Mouse (Mus musculus) midbrain, embryonic 13.5 days (tissue): ENCODE measurements around the gene Armcx6. TPM values are rescaled to one million over a fixed set of nuclear protein-coding genes. Genes with fewer than 3 reads are reported as not detected.
"Not testable (repeated sequence)": the region's sequence is repeated elsewhere in the genome, so short reads cannot be mapped to it uniquely, and the experiment has no call there.

Experiments used
- ATAC-seq: fragments of 200-750 bp; cut with Nextera tagmentation; 2 replicates; pipeline ENCODE4 v1.8.0; 2017; ENCODE audit warnings: mild to moderate bottlenecking, moderate TSS enrichment, moderate library complexity
- H3K27ac ChIP-seq: fragments of 300-500 bp; sonication (generic); 2 replicates; pipeline ENCODE4 v1.5.1; 2015; ENCODE audit warnings: inconsistent platforms, mild to moderate bottlenecking, moderate library complexity
- H3K27me3 ChIP-seq: fragments of 300-500 bp; sonication (generic); 2 replicates; pipeline ENCODE4 v1.6.1; 2015; ENCODE audit warnings: mild to moderate bottlenecking, inconsistent platforms
- H3K36me3 ChIP-seq: fragments of 300-500 bp; sonication (generic); 2 replicates; pipeline ENCODE4 v1.6.1; 2015; ENCODE audit warnings: mild to moderate bottlenecking, inconsistent platforms
- H3K4me1 ChIP-seq: fragments of 300-500 bp; sonication (generic); replicated peaks from 2 replicates; pipeline ENCODE4 v1.6.1; 2015; ENCODE audit warnings: inconsistent platforms
- H3K4me2 ChIP-seq: fragments of 300-500 bp; sonication (generic); replicated peaks from 2 replicates; pipeline ENCODE4 v1.6.1; 2015; ENCODE audit warnings: moderate library complexity, mild to moderate bottlenecking, inconsistent platforms
- H3K4me3 ChIP-seq: fragments of 300-500 bp; sonication (generic); replicated peaks from 2 replicates; pipeline ENCODE4 v1.5.1; 2015; ENCODE audit warnings: mild to moderate bottlenecking, inconsistent platforms
- H3K9ac ChIP-seq: fragments of 300-500 bp; sonication (generic); replicated peaks from 2 replicates; pipeline ENCODE4 v1.6.1; 2015; ENCODE audit warnings: mild to moderate bottlenecking, inconsistent platforms
- H3K9me3 ChIP-seq: fragments of 300-500 bp; sonication (generic); 2 replicates; pipeline ENCODE4 v1.6.1; 2016; ENCODE audit warnings: mild to moderate bottlenecking, inconsistent platforms
- WGBS: fragments of 180-500 bp; shearing (Covaris S2); methylation state at CpG from one replicate; pipeline ENCODE4 v1.1.7; 2015; 5-methylcytosine and 5-hydroxymethylcytosine counted together
- microRNA-seq: library from miRNA; unstranded; fragments of <30 nt; microRNA quantifications from one replicate; pipeline ENCODE4, GENCODE M21; 2016
- polyA plus RNA-seq: library from polyadenylated mRNA; unstranded; fragments of >200 nt; fragmentation: Nextera tagmentation; extraction: Ambion mirVana; gene quantifications from 2 replicates; pipeline ENCODE4 v1.2.1, GENCODE M21; 2015

Armcx6 gene
- polyA plus RNA-seq, 1 experiment from 2014 or later: 40.2 TPM

GRCm38 (mm10) chrX:134729778-134730177 lies 21.4 kb downstream of the Armcx6 start:
- Histone ChIP-seq H3K9ac (no peak overlapping the region), H3K4me1 (no peaks in the 10 kb centered on the region), H3K36me3 (no peaks in the 10 kb centered on the region), H3K9me3 (no peaks in the 10 kb centered on the region), H3K27ac (no peak overlapping the region), H3K4me2 (no peak overlapping the region), H3K4me3 (no peak overlapping the region), H3K27me3 (peaks cover 31% of the 10 kb centered on the region)
- WGBS: 47% methylated on average over 4 of the region's 4 CpGs
- no peak for ATAC-seq

- not testable (repeated sequence) for H3K4me2 ChIP-seq, H3K4me1 ChIP-seq, H3K36me3 ChIP-seq, H3K27ac ChIP-seq, H3K9me3 ChIP-seq, ATAC-seq, H3K9ac ChIP-seq, H3K4me3 ChIP-seq
- 27% methylated on average over 2 of the region's 2 CpGs for WGBS
- peaks cover 13% of the 10 kb centered on the region; the same call in 1 of the 2 replicates for H3K27me3 ChIP-seq
Observed at GRCm38 (mm10) chrX:134723762-134724161, 27.5 kb downstream of the Armcx6 start.

GRCm38 (mm10) chrX:134718524-134718923 lies 32.7 kb downstream of the Armcx6 start:
- 24% methylated on average over 14 of the region's 14 CpGs for WGBS
- Histone ChIP-seq H3K36me3 (peaks cover 9% of the 10 kb centered on the region; the same call in 1 of the 2 replicates), H3K9ac (peak overlapping the region; percentile 84), H3K27me3 (peaks cover 9% of the 10 kb centered on the region; the same call in 1 of the 2 replicates), H3K4me3 (peak overlapping the region; percentile 53), H3K9me3 (no peaks in the 10 kb centered on the region), H3K4me1 (peaks cover 8% of the 10 kb centered on the region; the same call in 1 of the 2 replicates), H3K27ac (peak overlapping the region; percentile 95), H3K4me2 (peak overlapping the region; percentile 58)
- peak; percentile 83 for ATAC-seq

GRCm38 (mm10) chrX:134717752-134718308 lies 33.4 kb downstream of the Armcx6 start, which contains the start of gene Armcx1:
Gene Armcx1, plus strand, starts transcription at chrX:134717963.
- H3K27me3 ChIP-seq: peaks cover 9% of the 10 kb centered on the region; the same call in 1 of the 2 replicates
- H3K36me3 ChIP-seq: peaks cover 9% of the 10 kb centered on the region; the same call in 1 of the 2 replicates
- peaks cover 8% of the 10 kb centered on the region; the same call in 1 of the 2 replicates for H3K4me1 ChIP-seq
- WGBS: 22% methylated on average over 16 of the region's 16 CpGs
- ATAC-seq: peak; percentile 97
- peak within 1 kb of the TSS; percentile 53 for H3K4me3 ChIP-seq
- peak within 1 kb of the TSS; percentile 58 for H3K4me2 ChIP-seq
- no peaks in the 10 kb centered on the region for H3K9me3 ChIP-seq
- peak within 1 kb of the TSS; percentile 84 for H3K9ac ChIP-seq
- H3K27ac ChIP-seq: peak within 1 kb of the TSS; percentile 95

GRCm38 (mm10) chrX:134716863-134717262 lies 34.4 kb downstream of the Armcx6 start:
- H3K9me3 ChIP-seq: no peaks in the 10 kb centered on the region
- 29% methylated on average over 3 of the region's 3 CpGs for WGBS
- H3K36me3 ChIP-seq: peaks cover 9% of the 10 kb centered on the region; the same call in 1 of the 2 replicates
- H3K4me2 ChIP-seq: no peak overlapping the region
- H3K4me1 ChIP-seq: peaks cover 8% of the 10 kb centered on the region; the same call in 1 of the 2 replicates
- H3K27me3 ChIP-seq: peaks cover 9% of the 10 kb centered on the region; the same call in 1 of the 2 replicates
- 0 out of 2 replicates have a peak overlapping the region, but pooled peaks have one; percentile 5 for H3K27ac ChIP-seq
- H3K4me3 ChIP-seq: no peak overlapping the region
- no peak overlapping the region for H3K9ac ChIP-seq
- ATAC-seq: no peak

Small RNA genes lying within 50 kb of the gene (microRNA-seq; reads per million reads assigned to microRNA genes)
- gene Mir7093: not detected

Other genes starting within 250 kb of the Armcx6 start
- gene Timm8a1, start 209.6 kb downstream of the Armcx6 start, polyA plus RNA-seq: 40.0 and 40.5 TPM in 2 replicates
- 0.58 and 0.82 TPM in 2 replicates for gene Btk, start 167.8 kb downstream of the Armcx6 start, polyA plus RNA-seq
- gene Rpl36a, start 165.8 kb downstream of the Armcx6 start, polyA plus RNA-seq: 211 and 233 TPM in 2 replicates
- gene Gla, start 150.3 kb downstream of the Armcx6 start, polyA plus RNA-seq: 4.1 and 4.7 TPM in 2 replicates
- 184 and 186 TPM in 2 replicates for gene Hnrnph2, start 150.2 kb downstream of the Armcx6 start, polyA plus RNA-seq
- 8.7 and 9.6 TPM in 2 replicates for gene Armcx4, start 64.9 kb downstream of the Armcx6 start, polyA plus RNA-seq
- 80.5 and 86.8 TPM in 2 replicates for gene Armcx1, start 33.5 kb downstream of the Armcx6 start, polyA plus RNA-seq
- gene Armcx3, start 5.2 kb upstream of the Armcx6 start, polyA plus RNA-seq: 59.5 and 59.9 TPM in 2 replicates
- 99.5 and 100.0 TPM in 2 replicates for gene Armcx2, start 57.8 kb upstream of the Armcx6 start, polyA plus RNA-seq
- 0.15 and 0.39 TPM in 2 replicates for gene Nxf2, start 213.3 kb upstream of the Armcx6 start, polyA plus RNA-seq